Mouse (Mus musculus) liver, postnatal 0 days (tissue): Measurements from ENCODE around the gene Nrros. TPM values are rescaled to one million over a fixed set of nuclear protein-coding genes. Genes with fewer than 3 reads are reported as not detected.
A peak's percentile ranks its signal among the peaks of the same experiment; 100 is the strongest.

Source experiments
- ATAC-seq: fragments of 200-750 bp; cut with Nextera tagmentation; 2 replicates; pipeline ENCODE4 v1.8.0; 2017; ENCODE audit warnings: mild to moderate bottlenecking, moderate library complexity
- DNase-seq: peaks from one replicate; pipeline ENCODE4 v3.0.0-alpha.2; 2016
- H3K27ac ChIP-seq: fragments of 300-500 bp; sonication (generic); 2 replicates; pipeline ENCODE4 v1.5.1; 2014; ENCODE audit warnings: antibody characterized with exemption, moderate library complexity, mild to moderate bottlenecking, low read depth
- H3K27me3 ChIP-seq: fragments of 300-500 bp; sonication (generic); 2 replicates; pipeline ENCODE4 v1.6.1; 2014; ENCODE audit warnings: low read length, control low read depth, mixed read lengths; ENCODE audit not compliant: insufficient read depth
- H3K36me3 ChIP-seq: fragments of 300-500 bp; sonication (generic); replicated peaks from 2 replicates; pipeline ENCODE4 v1.6.1; 2014; ENCODE audit warnings: mild to moderate bottlenecking, control low read depth, low read length, moderate library complexity, mixed read lengths; ENCODE audit not compliant: insufficient read depth
- H3K4me1 ChIP-seq: fragments of 300-500 bp; sonication (generic); 2 replicates; pipeline ENCODE4 v1.6.1; 2014; ENCODE audit warnings: antibody characterized with exemption, mild to moderate bottlenecking, control low read depth; ENCODE audit not compliant: insufficient read depth
- H3K4me2 ChIP-seq: fragments of 300-500 bp; sonication (generic); 2 replicates; pipeline ENCODE4 v1.6.1; 2014; ENCODE audit warnings: low read depth, mild to moderate bottlenecking, low read length, moderate library complexity, mixed read lengths
- H3K4me3 ChIP-seq: fragments of 300-500 bp; sonication (generic); 2 replicates; pipeline ENCODE4 v1.5.1; 2014; ENCODE audit warnings: low read depth, low read length
- H3K9ac ChIP-seq: fragments of 300-500 bp; sonication (generic); replicated peaks from 2 replicates; pipeline ENCODE4 v1.6.1; 2014; ENCODE audit warnings: mild to moderate bottlenecking, moderate library complexity
- H3K9me3 ChIP-seq: fragments of 300-500 bp; sonication (generic); 2 replicates; pipeline ENCODE4 v1.6.1; 2016; ENCODE audit warnings: mild to moderate bottlenecking, control low read depth, low read length, mixed read lengths
- CTCF ChIP-seq: sonication (generic); IDR thresholded peaks from 2 replicates; pipeline ENCODE4 v1.5.1; 2016; ENCODE audit warnings: antibody characterized with exemption, low read depth
- EP300 ChIP-seq: IDR thresholded peaks from 2 replicates; pipeline ENCODE4 v1.6.1; 2016; ENCODE audit warnings: antibody characterized with exemption, low read depth, mild to moderate bottlenecking
- WGBS: fragments of 180-500 bp; shearing (Covaris S2); extraction: QIAGEN DNeasy Blood & Tissue Kit; methylation state at CpG from one replicate; pipeline ENCODE4 v1.1.7; 2014; ENCODE audit not compliant: insufficient replicate concordance; 5-methylcytosine and 5-hydroxymethylcytosine counted together
- polyA plus RNA-seq: library from polyadenylated mRNA; unstranded; fragments of >200 nt; fragmentation: Nextera tagmentation; extraction: Ambion mirVana; gene quantifications from 2 replicates; pipeline ENCODE4 v1.2.1, GENCODE M21; 2015

Gene Nrros
- polyA plus RNA-seq, 1 experiment from 2014 or later = 20.5 TPM

- Histone ChIP-seq H3K4me1 (peaks cover 21% of the 10 kb centered on the region), H3K9me3 (no peaks in the 10 kb centered on the region), H3K27ac (peak overlapping the region; percentile 85), H3K36me3 (no peaks in the 10 kb centered on the region; the same call in 1 of the 2 replicates), H3K4me2 (peak overlapping the region; percentile 78), H3K9ac (peak overlapping the region; percentile 81), H3K4me3 (peak overlapping the region; percentile 73), H3K27me3 (no peaks in the 10 kb centered on the region)
- TF ChIP-seq CTCF (no peak), EP300 (no peak)
- WGBS = 30% methylated on average over 19 of the region's 19 CpGs
- peak; percentile 25; the same call in 1 of the 2 replicates for ATAC-seq
- no peak for DNase-seq
These were observed 882 bp downstream of the Nrros start for GRCm38 (mm10) chr16:32164396-32165027.

- Histone ChIP-seq H3K4me1 (peaks cover 21% of the 10 kb centered on the region), H3K4me3 (peak overlapping the region; percentile 73), H3K9me3 (no peaks in the 10 kb centered on the region), H3K36me3 (no peaks in the 10 kb centered on the region; the same call in 1 of the 2 replicates), H3K9ac (peak overlapping the region; percentile 81), H3K27ac (peak overlapping the region; percentile 85), H3K27me3 (no peaks in the 10 kb centered on the region), H3K4me2 (peak overlapping the region; percentile 78)
- DNase-seq (no peak), ATAC-seq (no peak)
- TF ChIP-seq CTCF (no peak), EP300 (no peak)
- WGBS = 32% methylated on average over 5 of the region's 5 CpGs
These were observed 1.5 kb downstream of the Nrros start for GRCm38 (mm10) chr16:32163891-32164290.

GRCm38 (mm10) chr16:32163392-32163791 is 2.0 kb downstream of the Nrros start:
- Histone ChIP-seq H3K27ac (peak overlapping the region; percentile 85), H3K36me3 (no peaks in the 10 kb centered on the region; the same call in 1 of the 2 replicates), H3K4me2 (peak overlapping the region; percentile 78), H3K9ac (peak overlapping the region; percentile 81; the same call in 1 of the 2 replicates), H3K4me1 (peaks cover 21% of the 10 kb centered on the region), H3K4me3 (peak overlapping the region; percentile 73), H3K27me3 (no peaks in the 10 kb centered on the region), H3K9me3 (no peaks in the 10 kb centered on the region)
- 17% methylated on average over 4 of the region's 4 CpGs for WGBS
- DNase-seq = peak; percentile 56
- TF ChIP-seq EP300 (no peak), CTCF (no peak)
- ATAC-seq = peak; percentile 15; the same call in 1 of the 2 replicates

- H3K4me1 ChIP-seq = peaks cover 22% of the 10 kb centered on the region
- H3K27ac ChIP-seq = 0 out of 2 replicates have a peak overlapping the region, but pooled peaks have one; percentile 0
- 60% methylated on average over 9 of the region's 9 CpGs for WGBS
- peaks cover 6% of the 10 kb centered on the region for H3K36me3 ChIP-seq
- ATAC-seq = no peak
- no peak overlapping the region for H3K9ac ChIP-seq
- H3K4me2 ChIP-seq = peak overlapping the region; percentile 41
- no peak overlapping the region for H3K4me3 ChIP-seq
- TF ChIP-seq EP300 = no peak
- TF ChIP-seq CTCF = no peak
- DNase-seq = no peak
- no peaks in the 10 kb centered on the region for H3K9me3 ChIP-seq
- H3K27me3 ChIP-seq = no peaks in the 10 kb centered on the region
These were observed 4.6 kb downstream of the Nrros start for GRCm38 (mm10) chr16:32160742-32161323.

- Histone ChIP-seq H3K9ac (no peak overlapping the region), H3K4me3 (no peak overlapping the region)
- DNase-seq = no peak
These were observed 6.4 kb downstream of the Nrros start for GRCm38 (mm10) chr16:32158966-32159365.

GRCm38 (mm10) chr16:32157369-32157768 is 8.0 kb downstream of the Nrros start:
- DNase-seq (peak; percentile 58), ATAC-seq (peak; percentile 99)
- TF ChIP-seq EP300 (peak; percentile 37), CTCF (no peak)
- Histone ChIP-seq H3K4me3 (no peak overlapping the region), H3K36me3 (peaks cover 28% of the 10 kb centered on the region), H3K9ac (no peak overlapping the region; the same call in 1 of the 2 replicates), H3K4me2 (no peak overlapping the region), H3K4me1 (peaks cover 6% of the 10 kb centered on the region; the same call in 1 of the 2 replicates), H3K27me3 (no peaks in the 10 kb centered on the region), H3K27ac (peak overlapping the region; percentile 85), H3K9me3 (no peaks in the 10 kb centered on the region)
- 76% methylated on average over 2 of the region's 2 CpGs for WGBS

More at GRCm38 (mm10) chr16:32158966-32159365, 6.4 kb downstream of the Nrros start:
- H3K9me3 ChIP-seq = no peaks in the 10 kb centered on the region
- H3K4me1 ChIP-seq = peaks cover 14% of the 10 kb centered on the region; the same call in 1 of the 2 replicates
- ATAC-seq = no peak
- WGBS = 66% methylated on average over 3 of the region's 3 CpGs
- H3K27me3 ChIP-seq = no peaks in the 10 kb centered on the region
- H3K4me2 ChIP-seq = peak overlapping the region; percentile 13; the same call in 1 of the 2 replicates
- TF ChIP-seq EP300 = no peak
- TF ChIP-seq CTCF = no peak
- peak overlapping the region; percentile 22; the same call in 1 of the 2 replicates for H3K27ac ChIP-seq
- H3K36me3 ChIP-seq = peaks cover 21% of the 10 kb centered on the region
